Mouse (Mus musculus) stomach, adult 2 months (tissue): ENCODE measurements around the gene Slc16a12. TPM values are rescaled to one million over a fixed set of nuclear protein-coding genes. Genes with fewer than 3 reads are reported as not detected.

Experiments used
- polyA plus RNA-seq: library from polyadenylated mRNA; depleted of rRNA; stranded (reverse); fragments of >200 nt; gene quantifications from 2 replicates; pipeline ENCODE4 v1.2.3, GENCODE M21; 2012; rRNA removed

Gene Slc16a12
- polyA plus RNA-seq, result 0.12 and 0.18 TPM in 2 replicates

DNA sequence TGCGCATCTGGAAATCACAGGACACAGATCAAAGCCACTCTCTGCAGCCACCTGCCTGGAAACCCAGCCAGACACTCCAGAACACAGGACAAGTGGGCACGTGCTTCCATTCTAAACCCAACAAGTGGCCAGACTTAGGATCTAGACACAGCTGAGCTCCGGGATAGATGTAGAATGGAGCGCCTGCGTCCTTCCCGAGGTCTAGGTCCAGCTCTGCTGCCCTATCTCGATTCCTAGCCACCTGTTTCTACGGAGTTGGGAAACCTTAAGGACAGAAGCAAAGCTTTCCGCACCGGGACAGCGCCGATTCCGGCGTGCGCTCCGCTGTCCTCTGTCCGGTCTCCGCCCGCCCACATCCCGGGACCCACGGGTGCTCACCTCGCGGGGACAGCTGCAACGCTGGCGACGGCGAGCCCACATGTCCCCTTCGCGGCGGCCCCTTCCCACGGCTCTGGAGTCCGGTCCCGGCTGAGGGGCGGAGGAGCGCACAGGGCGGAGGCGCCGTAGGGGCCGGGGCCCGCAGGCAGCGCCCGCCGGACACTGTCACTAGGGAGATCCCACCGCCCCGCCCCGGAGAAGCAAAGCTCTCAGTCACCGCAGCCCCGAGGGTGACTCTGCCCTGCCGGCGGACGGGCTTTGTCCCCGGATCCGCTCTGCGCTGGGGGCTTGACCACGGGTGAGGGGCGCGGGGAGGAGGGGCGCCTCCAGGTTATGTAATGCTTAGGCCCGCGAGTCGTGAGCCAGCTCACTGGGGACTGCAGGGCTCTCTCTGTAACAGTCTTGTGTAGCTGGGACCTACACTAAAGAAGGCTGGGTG is at the start of gene Slc16a12:
TSS of gene Slc16a12 (minus strand) at position 602 of the 817 bp plus-strand sequence.

DNA sequence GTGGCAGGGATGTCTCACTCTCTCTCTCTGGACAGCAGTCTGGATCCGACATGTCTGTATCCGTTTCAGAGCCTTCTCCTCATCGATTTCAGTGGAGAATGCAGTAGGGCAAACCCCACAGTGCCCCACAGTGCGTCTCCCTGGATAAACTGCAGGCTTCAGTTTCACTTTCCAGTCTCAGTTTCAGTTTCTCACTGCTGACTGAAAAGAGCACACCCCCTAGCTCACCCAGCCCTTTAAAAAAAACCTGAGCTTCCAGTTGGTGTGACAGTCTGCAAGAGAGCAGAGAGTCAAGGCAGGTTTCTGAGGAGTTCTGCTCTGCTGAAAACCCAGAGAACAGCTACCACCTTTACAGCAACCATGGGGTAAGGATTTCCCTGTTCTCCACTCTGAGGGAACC is 106.5 kb downstream of the Slc16a12 start, which contains the start of the genes Ifit1bl2 and Ifit1:
TSS of gene Ifit1bl2 (minus strand) at position 121 of the 400 bp plus-strand sequence.
TSS of gene Ifit1 (plus strand) at position 249 of the 400 bp plus-strand sequence.

Other genes starting within 250 kb of the Slc16a12 start
- gene Lipa, start 219.8 kb downstream of the Slc16a12 start, polyA plus RNA-seq, result 4.0 and 6.2 TPM in 2 replicates
- gene Ifit2, start 196.6 kb downstream of the Slc16a12 start, polyA plus RNA-seq, result 0.09 TPM in 1 of 2 replicates, not detected in the other
- gene Ifit3, start 163.8 kb downstream of the Slc16a12 start, polyA plus RNA-seq, result 0.11 and 0.32 TPM in 2 replicates
- 0.52 and 0.78 TPM in 2 replicates for gene Ifit1bl1, start 145.3 kb downstream of the Slc16a12 start, polyA plus RNA-seq
- gene Ifit3b, start 139.3 kb downstream of the Slc16a12 start, polyA plus RNA-seq, result 0.09 and 0.29 TPM in 2 replicates
- not detected in 2 replicates for gene Ifit1bl2, start 106.5 kb downstream of the Slc16a12 start, polyA plus RNA-seq
- 0.75 and 0.90 TPM in 2 replicates for gene Ifit1, start 106.4 kb downstream of the Slc16a12 start, polyA plus RNA-seq
- gene Pank1, start 132.2 kb upstream of the Slc16a12 start, polyA plus RNA-seq, result 0.57 and 0.72 TPM in 2 replicates
- gene Kif20b, start 175.1 kb upstream of the Slc16a12 start, polyA plus RNA-seq, result 0.01 TPM in 2 replicates